Mouse (Mus musculus) embryonic fibroblast, embryonic 13.5 days (primary cell): ENCODE data around the gene Surf6.

ENCODE experiments used
- CTCF ChIP-seq: IDR thresholded peaks from 2 replicates; pipeline ENCODE4 v1.5.1; 2011; ENCODE audit warnings: mild to moderate bottlenecking, control low read depth, low read length, moderate library complexity, borderline replicate concordance; ENCODE audit not compliant: insufficient read depth
- POLR2A ChIP-seq: IDR thresholded peaks from 2 replicates; pipeline ENCODE4 v1.6.1; 2011; ENCODE audit warnings: low read depth, mild to moderate bottlenecking, control low read depth, low read length, moderate library complexity

DNA sequence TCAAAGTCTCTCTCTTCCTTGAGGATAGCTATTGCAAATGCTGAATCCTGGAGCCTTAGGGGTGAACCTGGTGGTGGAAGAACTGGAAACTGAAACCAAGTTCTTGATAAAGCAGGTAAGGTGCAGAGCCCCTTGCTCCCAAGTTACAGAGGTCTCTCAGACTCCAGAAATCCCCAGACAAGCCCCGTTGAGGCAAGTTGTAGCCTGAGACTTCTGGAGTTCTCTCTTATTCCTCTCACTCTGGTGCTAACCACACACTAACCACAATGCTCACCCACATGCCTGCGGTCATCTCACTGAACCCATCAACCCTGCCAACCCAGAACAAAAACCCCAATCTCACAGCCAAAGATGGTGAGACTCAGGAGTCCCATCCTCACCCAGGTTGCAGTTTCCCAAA lies 32.6 kb upstream of the Surf6 start:
- no peak for TF ChIP-seq POLR2A
- TF ChIP-seq CTCF: no peak
